Mouse (Mus musculus) testis, adult 2 months (tissue): ENCODE measurements at regions not wholly inside any gene's neighbourhood (a gene's known extent, or its start where the extent isn't known, plus 50 kb on each side); places are given as distances from the start of the nearest gene placed in this dataset.

ENCODE experiments used
- H3K27ac ChIP-seq: fragments of 200-500 bp; 2 replicates; pipeline ENCODE4 v1.5.1; 2012; ENCODE audit warnings: low read depth, low read length; ENCODE audit not compliant: control insufficient read depth, insufficient read depth
- H3K27me3 ChIP-seq: fragments of 200-500 bp; 2 replicates; pipeline ENCODE4 v1.6.1; 2012; ENCODE audit warnings: mild to moderate bottlenecking, low read length, moderate library complexity; ENCODE audit not compliant: control insufficient read depth, insufficient read depth
- H3K36me3 ChIP-seq: fragments of 200-500 bp; 2 replicates; pipeline ENCODE4 v1.6.1; 2012; ENCODE audit warnings: mild to moderate bottlenecking, low read length; ENCODE audit not compliant: control insufficient read depth, insufficient read depth
- H3K4me1 ChIP-seq: fragments of 200-500 bp; 2 replicates; pipeline ENCODE4 v1.6.1; 2012; ENCODE audit warnings: low read length; ENCODE audit not compliant: control insufficient read depth, insufficient read depth
- H3K4me3 ChIP-seq: fragments of 200-500 bp; 2 replicates; pipeline ENCODE4 v1.5.1; 2012; ENCODE audit warnings: low read depth, mild to moderate bottlenecking, low read length, moderate library complexity, mixed read lengths; ENCODE audit not compliant: control insufficient read depth
- CTCF ChIP-seq: fragments of 200-500 bp; IDR thresholded peaks from 2 replicates; pipeline ENCODE4 v1.5.1; 2012; ENCODE audit warnings: low read depth, mild to moderate bottlenecking, inconsistent platforms, low read length, moderate library complexity; ENCODE audit not compliant: control insufficient read depth, insufficient read depth, insufficient replicate concordance
- POLR2A ChIP-seq: fragments of 200-500 bp; IDR thresholded peaks from 2 replicates; pipeline ENCODE4 v1.6.1; 2012; ENCODE audit warnings: low read depth, mild to moderate bottlenecking, inconsistent platforms, low read length, moderate library complexity; ENCODE audit not compliant: control insufficient read depth

GRCm38 (mm10) chr5:72224551-72224966, 56.6 kb upstream of the Commd8 start:
- H3K4me1 ChIP-seq: no peaks in the 10 kb centered on the region; the same call in 1 of the 2 replicates
- no peak for TF ChIP-seq CTCF
- no peak for TF ChIP-seq POLR2A
- H3K27ac ChIP-seq: no peak overlapping the region
- H3K4me3 ChIP-seq: no peak overlapping the region
- H3K27me3 ChIP-seq: no peaks in the 10 kb centered on the region
- no peaks in the 10 kb centered on the region for H3K36me3 ChIP-seq

DNA sequence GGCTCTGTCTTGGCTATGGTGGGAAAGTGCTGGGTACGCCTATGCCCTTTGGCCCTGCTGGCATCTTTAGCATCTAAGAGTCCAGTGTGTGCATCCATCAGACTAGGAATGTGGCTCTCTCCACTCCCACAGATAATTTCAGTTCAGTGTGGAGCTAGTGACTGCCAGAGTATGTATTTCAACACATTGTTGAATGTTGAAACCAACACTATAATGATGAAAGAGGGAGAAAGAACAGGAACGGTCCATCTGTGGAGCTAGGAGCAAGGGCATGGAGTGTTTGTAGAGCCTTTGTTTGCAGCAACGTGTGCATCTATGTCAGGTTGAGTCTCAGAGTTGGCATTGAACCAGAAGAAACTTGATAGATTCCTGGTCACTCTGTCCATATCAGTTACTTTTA, 54.9 kb upstream of the Commd8 start:
- no peaks in the 10 kb centered on the region for H3K36me3 ChIP-seq
- H3K27ac ChIP-seq: no peak overlapping the region
- TF ChIP-seq CTCF: no peak
- TF ChIP-seq POLR2A: no peak
- H3K4me3 ChIP-seq: no peak overlapping the region
- no peaks in the 10 kb centered on the region for H3K27me3 ChIP-seq
- H3K4me1 ChIP-seq: no peaks in the 10 kb centered on the region; the same call in 1 of the 2 replicates

DNA sequence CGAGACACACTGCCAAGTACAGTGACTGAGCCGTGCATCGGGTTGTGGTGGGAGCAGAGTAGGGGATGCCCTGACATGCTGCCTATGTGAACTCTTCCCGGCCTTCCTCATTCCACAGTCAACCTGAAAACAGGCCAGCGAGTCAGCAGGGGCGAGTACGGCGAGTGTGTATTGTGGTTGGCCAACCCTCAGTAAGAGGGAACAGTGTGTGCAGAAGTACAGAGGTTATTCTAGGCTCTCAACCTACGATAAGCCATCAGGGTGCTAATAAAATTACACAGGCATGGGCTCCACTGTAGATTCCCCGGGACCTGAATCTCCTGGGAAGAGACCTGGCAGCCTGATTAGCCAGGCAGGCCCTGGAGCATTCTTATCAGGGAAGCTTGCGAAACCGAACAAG, 51.7 kb upstream of the Commd8 start:
- TF ChIP-seq POLR2A (no peak), CTCF (no peak)
- H3K27me3 ChIP-seq: no peaks in the 10 kb centered on the region
- no peaks in the 10 kb centered on the region for H3K36me3 ChIP-seq
- no peak overlapping the region for H3K4me3 ChIP-seq
- no peak overlapping the region for H3K27ac ChIP-seq
- H3K4me1 ChIP-seq: no peaks in the 10 kb centered on the region

GRCm38 (mm10) chr5:72219248-72219647, 51.3 kb upstream of the Commd8 start:
- Histone ChIP-seq H3K4me1 (no peaks in the 10 kb centered on the region), H3K27me3 (no peaks in the 10 kb centered on the region), H3K4me3 (no peak overlapping the region), H3K36me3 (no peaks in the 10 kb centered on the region), H3K27ac (no peak overlapping the region)
- TF ChIP-seq CTCF (no peak), POLR2A (no peak)
